Mouse (Mus musculus) midbrain, embryonic 12.5 days (tissue): ENCODE measurements around the gene Dusp7. TPM values are rescaled to one million over a fixed set of nuclear protein-coding genes. Genes with fewer than 3 reads are reported as not detected.

Experiments
- ATAC-seq: fragments of 200-750 bp; cut with Nextera tagmentation; 2 replicates; pipeline ENCODE4 v1.8.0; 2017; ENCODE audit warnings: low read depth, moderate TSS enrichment, moderate library complexity; ENCODE audit not compliant: low FRiP score
- H3K27ac ChIP-seq: fragments of 300-500 bp; sonication (generic); replicated peaks from 2 replicates; pipeline ENCODE4 v1.5.1; 2016; ENCODE audit warnings: mild to moderate bottlenecking
- H3K27me3 ChIP-seq: fragments of 300-500 bp; sonication (generic); 2 replicates; pipeline ENCODE4 v1.6.1; 2016; ENCODE audit warnings: mild to moderate bottlenecking
- H3K36me3 ChIP-seq: fragments of 300-500 bp; sonication (generic); 2 replicates; pipeline ENCODE4 v1.6.1; 2016
- H3K4me1 ChIP-seq: fragments of 300-500 bp; sonication (generic); 2 replicates; pipeline ENCODE4 v1.6.1; 2016
- H3K4me2 ChIP-seq: fragments of 300-500 bp; sonication (generic); replicated peaks from 2 replicates; pipeline ENCODE4 v1.6.1; 2016; ENCODE audit warnings: mild to moderate bottlenecking, moderate library complexity
- H3K4me3 ChIP-seq: fragments of 300-500 bp; sonication (generic); 2 replicates; pipeline ENCODE4 v1.5.1; 2016; ENCODE audit warnings: mild to moderate bottlenecking
- H3K9ac ChIP-seq: fragments of 300-500 bp; sonication (generic); replicated peaks from 2 replicates; pipeline ENCODE4 v1.6.1; 2016; ENCODE audit warnings: mild to moderate bottlenecking, moderate library complexity
- H3K9me3 ChIP-seq: fragments of 300-500 bp; sonication (generic); 2 replicates; pipeline ENCODE4 v1.6.1; 2016; ENCODE audit warnings: mild to moderate bottlenecking
- WGBS: fragments of 180-500 bp; shearing (Covaris S2); methylation state at CpG from one replicate; pipeline ENCODE4 v1.1.7; 2016; 5-methylcytosine and 5-hydroxymethylcytosine counted together
- polyA plus RNA-seq: library from polyadenylated mRNA; unstranded; fragments of >200 nt; fragmentation: Nextera tagmentation; extraction: Ambion mirVana; gene quantifications from 2 replicates; pipeline ENCODE4 v1.2.1, GENCODE M21; 2016

Gene Dusp7
- polyA plus RNA-seq, 1 experiment from 2014 or later = 14.5 TPM

GRCm38 (mm10) chr9:106339730-106340129 is 28.7 kb upstream of the Dusp7 start:
- H3K36me3 ChIP-seq = no peaks in the 10 kb centered on the region
- ATAC-seq = no peak
- 0 out of 2 replicates have a peak overlapping the region, but pooled peaks have one; percentile 84 for H3K27ac ChIP-seq
- no peaks in the 10 kb centered on the region for H3K9me3 ChIP-seq
- no peak overlapping the region for H3K4me3 ChIP-seq
- H3K4me2 ChIP-seq = no peak overlapping the region
- 87% methylated on average over 4 of the region's 4 CpGs for WGBS
- H3K4me1 ChIP-seq = peaks cover 40% of the 10 kb centered on the region
- no peaks in the 10 kb centered on the region for H3K27me3 ChIP-seq
- H3K9ac ChIP-seq = no peak overlapping the region

GRCm38 (mm10) chr9:106340501-106341312 is 27.7 kb upstream of the Dusp7 start:
- Histone ChIP-seq H3K36me3 (no peaks in the 10 kb centered on the region), H3K27ac (no peak overlapping the region), H3K4me2 (no peak overlapping the region), H3K9ac (no peak overlapping the region), H3K9me3 (no peaks in the 10 kb centered on the region), H3K27me3 (no peaks in the 10 kb centered on the region), H3K4me1 (peaks cover 49% of the 10 kb centered on the region), H3K4me3 (no peak overlapping the region)
- no peak for ATAC-seq
- 55% methylated on average over 13 of the region's 13 CpGs for WGBS

DNA sequence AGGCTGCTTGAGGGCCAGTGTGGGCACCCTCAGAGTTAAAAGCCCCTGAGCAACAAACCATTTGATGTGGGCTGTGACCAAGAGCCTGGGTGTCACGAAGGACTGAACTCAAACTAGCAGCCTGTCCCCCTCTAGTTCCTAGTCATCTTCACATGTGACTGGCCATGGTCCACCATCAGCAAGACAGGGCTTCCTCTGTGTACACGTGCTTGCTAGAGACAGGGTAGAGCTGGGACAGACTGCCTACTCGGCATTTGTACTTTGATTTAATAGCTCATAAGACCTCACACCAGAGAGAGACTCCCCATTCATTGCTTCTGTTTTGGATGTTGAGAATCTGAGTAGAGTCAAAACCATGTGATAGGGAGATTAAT is 27.1 kb upstream of the Dusp7 start:
- WGBS = 82% methylated on average over 3 of the region's 3 CpGs
- Histone ChIP-seq H3K27ac (no peak overlapping the region), H3K9me3 (no peaks in the 10 kb centered on the region), H3K27me3 (no peaks in the 10 kb centered on the region), H3K4me3 (no peak overlapping the region), H3K36me3 (no peaks in the 10 kb centered on the region), H3K9ac (no peak overlapping the region), H3K4me1 (peaks cover 49% of the 10 kb centered on the region), H3K4me2 (no peak overlapping the region)
- no peak for ATAC-seq

GRCm38 (mm10) chr9:106342573-106342972 is 25.9 kb upstream of the Dusp7 start:
- H3K9ac ChIP-seq = no peak overlapping the region
- no peaks in the 10 kb centered on the region for H3K27me3 ChIP-seq
- ATAC-seq = no peak
- WGBS = 90% methylated on average over 9 of the region's 9 CpGs
- no peaks in the 10 kb centered on the region for H3K36me3 ChIP-seq
- H3K4me2 ChIP-seq = no peak overlapping the region
- peaks cover 41% of the 10 kb centered on the region for H3K4me1 ChIP-seq
- no peak overlapping the region for H3K27ac ChIP-seq
- no peak overlapping the region for H3K4me3 ChIP-seq
- no peaks in the 10 kb centered on the region for H3K9me3 ChIP-seq

- Histone ChIP-seq H3K4me1 (peaks cover 16% of the 10 kb centered on the region), H3K27me3 (no peaks in the 10 kb centered on the region), H3K9me3 (no peaks in the 10 kb centered on the region), H3K36me3 (no peaks in the 10 kb centered on the region), H3K4me2 (no peak overlapping the region), H3K27ac (no peak overlapping the region), H3K4me3 (no peak overlapping the region), H3K9ac (peak overlapping the region; percentile 24; the same call in 1 of the 2 replicates)
- 13% methylated on average over 6 of the region's 6 CpGs for WGBS
- peak; percentile 49; the same call in 1 of the 2 replicates for ATAC-seq
These were observed 23.3 kb upstream of the Dusp7 start for GRCm38 (mm10) chr9:106345167-106345566.

DNA sequence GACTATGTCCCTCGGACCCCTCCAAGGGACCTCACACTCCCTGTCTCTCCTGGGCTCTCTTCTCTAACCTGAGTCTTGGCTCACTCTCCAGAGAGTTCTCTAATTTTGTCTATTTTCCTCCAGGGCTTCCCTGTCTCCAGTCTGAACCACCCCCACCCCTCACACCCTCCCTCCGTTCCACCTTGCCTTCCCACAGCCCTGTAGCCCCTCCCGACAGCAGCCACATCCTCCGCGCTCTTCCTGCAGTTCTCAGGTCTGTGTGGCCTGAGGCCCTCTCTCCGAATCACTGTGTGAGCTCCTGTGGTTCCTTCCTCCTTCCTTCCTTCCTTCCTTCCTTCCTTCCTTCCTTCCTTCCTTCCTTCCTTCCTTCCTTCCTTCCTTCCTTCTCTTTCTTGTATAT is 22.8 kb upstream of the Dusp7 start:
- Histone ChIP-seq H3K9ac (peak overlapping the region; percentile 24; the same call in 1 of the 2 replicates), H3K4me3 (no peak overlapping the region), H3K9me3 (no peaks in the 10 kb centered on the region), H3K4me2 (no peak overlapping the region), H3K4me1 (peaks cover 16% of the 10 kb centered on the region), H3K27ac (no peak overlapping the region), H3K27me3 (no peaks in the 10 kb centered on the region), H3K36me3 (no peaks in the 10 kb centered on the region)
- ATAC-seq = no peak
- WGBS = 37% methylated on average over 6 of the region's 6 CpGs

DNA sequence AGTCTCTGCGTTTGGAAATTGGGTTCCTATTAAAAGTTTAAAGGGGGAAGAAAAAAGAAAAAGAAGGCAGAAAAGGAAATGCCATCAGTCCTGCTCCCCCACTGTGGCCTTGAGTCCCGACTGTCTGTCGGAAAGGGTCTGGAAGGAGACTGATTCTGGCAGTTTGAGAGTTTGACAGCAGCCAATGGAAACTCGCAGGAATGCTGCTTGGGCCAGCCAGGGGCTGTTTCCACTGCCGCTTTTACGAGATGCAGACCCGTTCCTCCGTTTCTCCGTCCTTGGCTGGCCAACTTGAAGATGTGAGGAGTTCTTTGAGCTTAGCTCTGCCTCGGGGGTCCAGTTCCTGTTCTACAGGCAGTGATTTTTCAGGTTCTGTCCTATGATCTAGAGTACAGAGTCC is 20.2 kb upstream of the Dusp7 start:
- H3K4me1 ChIP-seq = peaks cover 13% of the 10 kb centered on the region
- no peaks in the 10 kb centered on the region for H3K36me3 ChIP-seq
- H3K4me2 ChIP-seq = no peak overlapping the region
- ATAC-seq = no peak
- no peak overlapping the region for H3K27ac ChIP-seq
- no peaks in the 10 kb centered on the region for H3K9me3 ChIP-seq
- H3K27me3 ChIP-seq = no peaks in the 10 kb centered on the region
- no peak overlapping the region for H3K4me3 ChIP-seq
- WGBS = 83% methylated on average over 10 of the region's 10 CpGs
- H3K9ac ChIP-seq = no peak overlapping the region

- H3K27ac ChIP-seq = no peak overlapping the region
- WGBS = 58% methylated on average over 2 of the region's 2 CpGs
- no peak overlapping the region for H3K4me2 ChIP-seq
- H3K27me3 ChIP-seq = no peaks in the 10 kb centered on the region
- no peaks in the 10 kb centered on the region for H3K36me3 ChIP-seq
- H3K4me1 ChIP-seq = peaks cover 13% of the 10 kb centered on the region
- no peak for ATAC-seq
- no peaks in the 10 kb centered on the region for H3K9me3 ChIP-seq
- H3K4me3 ChIP-seq = no peak overlapping the region
- H3K9ac ChIP-seq = no peak overlapping the region
These were observed 19.4 kb upstream of the Dusp7 start for GRCm38 (mm10) chr9:106349075-106349474.

- Histone ChIP-seq H3K36me3 (no peaks in the 10 kb centered on the region), H3K4me2 (no peak overlapping the region), H3K27me3 (no peaks in the 10 kb centered on the region), H3K4me3 (no peak overlapping the region), H3K9me3 (no peaks in the 10 kb centered on the region), H3K9ac (no peak overlapping the region), H3K4me1 (no peaks in the 10 kb centered on the region; the same call in 1 of the 2 replicates), H3K27ac (no peak overlapping the region)
- no peak for ATAC-seq
- 69% methylated on average over 6 of the region's 6 CpGs for WGBS
These were observed 17.3 kb upstream of the Dusp7 start for GRCm38 (mm10) chr9:106351178-106351577.

DNA sequence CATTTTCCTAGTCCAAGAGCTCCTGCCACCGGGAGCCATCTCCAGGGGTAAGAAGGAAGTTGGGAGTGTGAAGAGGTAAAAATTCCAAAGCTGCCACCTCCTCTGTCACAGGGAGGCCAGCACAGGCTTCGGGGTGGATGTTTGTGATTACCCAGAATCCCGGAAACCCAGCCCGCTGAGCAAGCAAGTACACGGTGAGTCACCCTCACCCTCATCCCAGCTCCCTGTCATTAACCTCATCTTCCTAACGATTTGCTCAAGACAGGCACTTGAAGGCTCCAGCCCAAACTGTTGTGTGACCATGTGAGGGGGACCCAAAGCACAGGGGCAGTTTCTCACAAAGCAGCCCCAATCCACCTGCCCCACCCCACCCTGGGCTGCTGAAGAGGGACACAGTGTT is 14.7 kb upstream of the Dusp7 start:
- no peak overlapping the region for H3K9ac ChIP-seq
- ATAC-seq = no peak
- H3K27me3 ChIP-seq = no peaks in the 10 kb centered on the region
- WGBS = 67% methylated on average over 6 of the region's 6 CpGs
- no peak overlapping the region for H3K4me2 ChIP-seq
- H3K36me3 ChIP-seq = no peaks in the 10 kb centered on the region
- no peaks in the 10 kb centered on the region; the same call in none of the 2 replicates for H3K4me1 ChIP-seq
- no peak overlapping the region for H3K27ac ChIP-seq
- no peak overlapping the region for H3K4me3 ChIP-seq
- H3K9me3 ChIP-seq = no peaks in the 10 kb centered on the region

GRCm38 (mm10) chr9:106354810-106355209 is 13.6 kb upstream of the Dusp7 start:
- no peak overlapping the region for H3K4me3 ChIP-seq
- no peaks in the 10 kb centered on the region for H3K27me3 ChIP-seq
- H3K4me1 ChIP-seq = no peaks in the 10 kb centered on the region; the same call in none of the 2 replicates
- no peaks in the 10 kb centered on the region for H3K36me3 ChIP-seq
- H3K4me2 ChIP-seq = no peak overlapping the region
- no peak for ATAC-seq
- H3K27ac ChIP-seq = no peak overlapping the region
- H3K9ac ChIP-seq = no peak overlapping the region
- H3K9me3 ChIP-seq = no peaks in the 10 kb centered on the region
- WGBS = 91% methylated on average over 6 of the region's 6 CpGs

- WGBS = 78% methylated on average over 10 of the region's 10 CpGs
- H3K36me3 ChIP-seq = no peaks in the 10 kb centered on the region
- H3K9me3 ChIP-seq = no peaks in the 10 kb centered on the region
- no peak overlapping the region for H3K27ac ChIP-seq
- no peak overlapping the region for H3K4me2 ChIP-seq
- H3K9ac ChIP-seq = no peak overlapping the region
- H3K27me3 ChIP-seq = no peaks in the 10 kb centered on the region
- H3K4me1 ChIP-seq = no peaks in the 10 kb centered on the region; the same call in none of the 2 replicates
- ATAC-seq = no peak
- H3K4me3 ChIP-seq = no peak overlapping the region
These were observed 13.0 kb upstream of the Dusp7 start for GRCm38 (mm10) chr9:106355217-106355974.
